ENCODE assay signal across 13 mouse cellular contexts in genomic region chr17:71093793-71094192, GRCm38 (mm10).
DNase-seq lines count a peak whose midpoint lies in the region; ATAC-seq and TF ChIP-seq lines count a peak whose summit lies in the region.
"Had no signal": no experiment of that assay in that cellular context is flagged by ENCODE, and none has a peak within 500 bp of the region (broad histone marks: within the 10 kb centered on the region; RNA-seq: fewer than 3 reads in every experiment).

No protein-coding gene starts in this region.

- no peak for TF ChIP-seq CTCF in small intestine, adult 2 months (IDR thresholded peaks at IDR 0.05; ENCODE audit: extremely low read depth, insufficient read length, insufficient replicate concordance, low read depth, low read length)

- H3K4me2 ChIP-seq in embryonic facial prominence, embryonic 14.5 days (ENCODE audit: low read depth, low read length) = no peak overlapping the region
- no peak overlapping the region for H3K4me2 ChIP-seq in limb, embryonic 12.5 days
- H3K4me2 ChIP-seq in limb, embryonic 14.5 days (replicated peaks; ENCODE audit: low read depth, low read length, severe bottlenecking) = no peak overlapping the region
- H3K4me2 ChIP-seq: hindbrain, embryonic 13.5 days; stomach, embryonic 15.5 days had no signal

- TF ChIP-seq POLR2A in limb, embryonic 14.5 days (IDR thresholded peaks at IDR 0.05; ENCODE audit: borderline replicate concordance, extremely low read depth, insufficient read depth, insufficient read length) = no peak
- no peak for TF ChIP-seq POLR2A in small intestine, adult 2 months (IDR thresholded peaks at IDR 0.05; ENCODE audit: low read depth, low read length)

- no peaks in the 10 kb centered on the region for H3K27me3 ChIP-seq in embryonic facial prominence, embryonic 14.5 days (replicated peaks; ENCODE audit: control insufficient read depth, insufficient read depth, low read length)
- H3K27me3 ChIP-seq in embryonic facial prominence, embryonic 10.5 days (replicated peaks; ENCODE audit: low read depth, poor library complexity, severe bottlenecking) = no peaks in the 10 kb centered on the region
- no peaks in the 10 kb centered on the region for H3K27me3 ChIP-seq in limb, embryonic 12.5 days
- no peaks in the 10 kb centered on the region for H3K27me3 ChIP-seq in limb, embryonic 10.5 days (ENCODE audit: low read depth, poor library complexity, severe bottlenecking)
- H3K27me3 ChIP-seq in limb, embryonic 14.5 days (ENCODE audit: control insufficient read depth, insufficient read depth, low read length) = no peaks in the 10 kb centered on the region
- no peaks in the 10 kb centered on the region for H3K27me3 ChIP-seq in small intestine, adult 2 months (ENCODE audit: control insufficient read depth, insufficient read depth, low read length)
- H3K27me3 ChIP-seq: hindbrain, embryonic 13.5 days; megakaryocyte, embryonic 14.5 days; stomach, embryonic 15.5 days had no signal

- H3K9me3 ChIP-seq in embryonic facial prominence, embryonic 14.5 days (ENCODE audit: control insufficient read depth, low read length) = no peaks in the 10 kb centered on the region
- H3K9me3 ChIP-seq in embryonic facial prominence, embryonic 10.5 days = no peaks in the 10 kb centered on the region
- no peaks in the 10 kb centered on the region for H3K9me3 ChIP-seq in limb, embryonic 12.5 days
- H3K9me3 ChIP-seq in limb, embryonic 10.5 days (replicated peaks) = no peaks in the 10 kb centered on the region
- no peaks in the 10 kb centered on the region for H3K9me3 ChIP-seq in limb, embryonic 14.5 days (ENCODE audit: control insufficient read depth, low read length)
- H3K9me3 ChIP-seq: G1E; hindbrain, embryonic 13.5 days; megakaryocyte, embryonic 14.5 days; stomach, embryonic 15.5 days had no signal

- H3K9ac ChIP-seq in embryonic facial prominence, embryonic 14.5 days (ENCODE audit: low read depth, low read length) = no peak overlapping the region
- H3K9ac ChIP-seq in limb, embryonic 12.5 days (replicated peaks) = no peak overlapping the region
- no peak overlapping the region for H3K9ac ChIP-seq in limb, embryonic 14.5 days (ENCODE audit: low read depth, low read length, severe bottlenecking)
- H3K9ac ChIP-seq: hindbrain, embryonic 13.5 days; stomach, embryonic 15.5 days had no signal

- H3K36me3 ChIP-seq in embryonic facial prominence, embryonic 14.5 days (ENCODE audit: control insufficient read depth, insufficient read depth, low read length) = no peaks in the 10 kb centered on the region
- no peaks in the 10 kb centered on the region for H3K36me3 ChIP-seq in embryonic facial prominence, embryonic 10.5 days (replicated peaks)
- no peaks in the 10 kb centered on the region for H3K36me3 ChIP-seq in limb, embryonic 12.5 days
- H3K36me3 ChIP-seq in limb, embryonic 10.5 days = no peaks in the 10 kb centered on the region
- H3K36me3 ChIP-seq in limb, embryonic 14.5 days (ENCODE audit: control insufficient read depth, insufficient read depth, low read length) = no peaks in the 10 kb centered on the region
- no peaks in the 10 kb centered on the region for H3K36me3 ChIP-seq in small intestine, adult 2 months (ENCODE audit: control insufficient read depth, insufficient read depth, low read length)
- H3K36me3 ChIP-seq: G1E; hindbrain, embryonic 13.5 days; stomach, embryonic 15.5 days had no signal

- H3K27ac ChIP-seq in embryonic facial prominence, embryonic 14.5 days (replicated peaks; ENCODE audit: low read depth, low read length) = no peak overlapping the region
- H3K27ac ChIP-seq in embryonic facial prominence, embryonic 10.5 days (replicated peaks) = no peak overlapping the region
- H3K27ac ChIP-seq in limb, embryonic 12.5 days = 0 out of 2 replicates have a peak overlapping the region, but pooled peaks have one; percentile 12
- H3K27ac ChIP-seq in limb, embryonic 10.5 days = no peak overlapping the region
- no peak overlapping the region for H3K27ac ChIP-seq in limb, embryonic 14.5 days (replicated peaks; ENCODE audit: low read depth, low read length)
- H3K27ac ChIP-seq in small intestine, adult 2 months (ENCODE audit: insufficient read depth, low read depth, low read length) = peak overlapping the region; percentile 74
- H3K27ac ChIP-seq: hindbrain, embryonic 13.5 days; stomach, embryonic 15.5 days had no signal

- WGBS in embryonic facial prominence, embryonic 14.5 days = 49% methylated on average over 5 of the region's 5 CpGs
- WGBS in embryonic facial prominence, embryonic 10.5 days = 80% methylated on average over 5 of the region's 5 CpGs
- WGBS in limb, embryonic 12.5 days = 73% methylated on average over 5 of the region's 5 CpGs
- WGBS in limb, embryonic 10.5 days = 83% methylated on average over 5 of the region's 5 CpGs
- 49% methylated on average over 5 of the region's 5 CpGs for WGBS in limb, embryonic 14.5 days
- WGBS in small intestine, adult 2 months = 21% methylated on average over 5 of the region's 5 CpGs

- DNase-seq in embryonic facial prominence, embryonic 14.5 days (ENCODE audit: low spot score) = peak; percentile 85
- no peak for DNase-seq in embryonic facial prominence, embryonic 10.5 days (ENCODE audit: low spot score)
- DNase-seq in limb, embryonic 10.5 days (ENCODE audit: low spot score) = no peak
- DNase-seq in limb, embryonic 14.5 days (ENCODE audit: low spot score) = peak; percentile 63
- DNase-seq in cerebellum, postnatal 25 days = no peak
- no peak for DNase-seq in right cerebral cortex, postnatal 10 days (ENCODE audit: low spot score in 2 of 2)
- DNase-seq: kidney, postnatal 10 days had no signal

- peak; percentile 88 for ATAC-seq in embryonic facial prominence, embryonic 14.5 days (ENCODE audit: low read depth)
- ATAC-seq in limb, embryonic 12.5 days (ENCODE audit: insufficient number of reproducible peaks, insufficient read depth, low FRiP score, low TSS enrichment, low read depth) = 0 out of 2 replicates have a peak, but pooled peaks have one; percentile 70
- ATAC-seq in limb, embryonic 14.5 days (ENCODE audit: low FRiP score, low read depth) = peak; percentile 89

- peaks cover 5% of the 10 kb centered on the region; the same call in 1 of the 2 replicates for H3K4me1 ChIP-seq in embryonic facial prominence, embryonic 14.5 days (ENCODE audit: control insufficient read depth, insufficient read depth, low read length)
- peaks cover 23% of the 10 kb centered on the region for H3K4me1 ChIP-seq in embryonic facial prominence, embryonic 10.5 days
- peaks cover 14% of the 10 kb centered on the region for H3K4me1 ChIP-seq in limb, embryonic 12.5 days (replicated peaks)
- H3K4me1 ChIP-seq in limb, embryonic 10.5 days = peaks cover 9% of the 10 kb centered on the region; the same call in 1 of the 2 replicates
- peaks cover 18% of the 10 kb centered on the region for H3K4me1 ChIP-seq in limb, embryonic 14.5 days (ENCODE audit: control insufficient read depth, insufficient read depth, low read length)
- H3K4me1 ChIP-seq in small intestine, adult 2 months (ENCODE audit: control insufficient read depth, insufficient read depth, insufficient read length, low read length) = peaks cover 43% of the 10 kb centered on the region
- H3K4me1 ChIP-seq: hindbrain, embryonic 13.5 days had no signal

- no peak overlapping the region for H3K4me3 ChIP-seq in embryonic facial prominence, embryonic 14.5 days (ENCODE audit: low read depth, low read length)
- no peak overlapping the region for H3K4me3 ChIP-seq in embryonic facial prominence, embryonic 10.5 days
- H3K4me3 ChIP-seq in limb, embryonic 12.5 days (replicated peaks) = no peak overlapping the region
- no peak overlapping the region for H3K4me3 ChIP-seq in limb, embryonic 10.5 days
- no peak overlapping the region for H3K4me3 ChIP-seq in limb, embryonic 14.5 days (replicated peaks; ENCODE audit: low read length)
- no peak overlapping the region for H3K4me3 ChIP-seq in small intestine, adult 2 months (ENCODE audit: low read depth, low read length)
- H3K4me3 ChIP-seq: hindbrain, embryonic 13.5 days; megakaryocyte, embryonic 14.5 days; stomach, embryonic 15.5 days had no signal

Comparison
In these comparisons a context has a peak if more than half of its experiments do, and no peak if none do; other contexts are left out.
1. DNase-seq: peak in embryonic facial prominence, embryonic 14.5 days (single experiment) and limb, embryonic 14.5 days (single experiment); none in embryonic facial prominence, embryonic 10.5 days (single experiment), limb, embryonic 10.5 days (single experiment), cerebellum, postnatal 25 days (0 of 2) and right cerebral cortex, postnatal 10 days (0 of 2).
2. H3K27ac ChIP-seq: peak in limb, embryonic 12.5 days (single experiment) and small intestine, adult 2 months (single experiment); none in embryonic facial prominence, embryonic 14.5 days (single experiment), embryonic facial prominence, embryonic 10.5 days (single experiment), limb, embryonic 10.5 days (single experiment) and limb, embryonic 14.5 days (single experiment).
3. Peak in every context shown above with its lines, with median percentiles within 50 percentile points of each other: ATAC-seq.